Mouse (Mus musculus): Measurements from ENCODE around the gene Sh3rf3. TPM values are rescaled to one million over a fixed set of nuclear protein-coding genes. Genes with fewer than 3 reads are reported as not detected.

Sh3rf3 gene
- polyA plus RNA-seq, 1 experiment = 1.2 TPM

GRCm38 (mm10) chr10:59109015-59109414, 295.9 kb downstream of the Sh3rf3 start:
- H3K27me3 ChIP-seq (ENCODE audit: control insufficient read depth, insufficient read depth, low read length) = no peaks in the 10 kb centered on the region
- no peaks in the 10 kb centered on the region for H3K36me3 ChIP-seq (ENCODE audit: control insufficient read depth, insufficient read depth, low read length)
- no peak overlapping the region for H3K4me3 ChIP-seq (ENCODE audit: control insufficient read depth, low read depth, low read length)
- no peak overlapping the region for H3K27ac ChIP-seq (ENCODE audit: control insufficient read depth, insufficient read depth, low read depth, low read length)
- H3K4me1 ChIP-seq (ENCODE audit: control insufficient read depth, insufficient read depth, low read length) = peaks cover 2% of the 10 kb centered on the region; the same call in 1 of the 2 replicates
- TF ChIP-seq CTCF (IDR thresholded peaks at IDR 0.05; ENCODE audit: control insufficient read depth, insufficient read depth, insufficient replicate concordance, low read depth, low read length) (peak; percentile 63; the same call in 1 of the 2 replicates), POLR2A (IDR thresholded peaks at IDR 0.05; ENCODE audit: control insufficient read depth, low read depth, low read length) (no peak)

- TF ChIP-seq POLR2A (IDR thresholded peaks at IDR 0.05; ENCODE audit: control insufficient read depth, low read depth, low read length) = no peak
- no peak for TF ChIP-seq CTCF (IDR thresholded peaks at IDR 0.05; ENCODE audit: control insufficient read depth, insufficient read depth, insufficient replicate concordance, low read depth, low read length)
- Histone ChIP-seq H3K4me1 (ENCODE audit: control insufficient read depth, insufficient read depth, low read length) (peaks cover 4% of the 10 kb centered on the region), H3K36me3 (ENCODE audit: control insufficient read depth, insufficient read depth, low read length) (no peaks in the 10 kb centered on the region), H3K4me3 (ENCODE audit: control insufficient read depth, low read depth, low read length) (no peak overlapping the region), H3K27me3 (ENCODE audit: control insufficient read depth, insufficient read depth, low read length) (no peaks in the 10 kb centered on the region), H3K27ac (ENCODE audit: control insufficient read depth, insufficient read depth, low read depth, low read length) (no peak overlapping the region)
These were observed 297.2 kb downstream of the Sh3rf3 start for GRCm38 (mm10) chr10:59110386-59110785.

- no peak for TF ChIP-seq CTCF (IDR thresholded peaks at IDR 0.05; ENCODE audit: control insufficient read depth, insufficient read depth, insufficient replicate concordance, low read depth, low read length)
- no peak for TF ChIP-seq POLR2A (IDR thresholded peaks at IDR 0.05; ENCODE audit: control insufficient read depth, low read depth, low read length)
- Histone ChIP-seq H3K27me3 (ENCODE audit: control insufficient read depth, insufficient read depth, low read length) (no peaks in the 10 kb centered on the region), H3K4me3 (ENCODE audit: control insufficient read depth, low read depth, low read length) (no peak overlapping the region), H3K4me1 (ENCODE audit: control insufficient read depth, insufficient read depth, low read length) (peaks cover 2% of the 10 kb centered on the region), H3K36me3 (ENCODE audit: control insufficient read depth, insufficient read depth, low read length) (no peaks in the 10 kb centered on the region), H3K27ac (ENCODE audit: control insufficient read depth, insufficient read depth, low read depth, low read length) (no peak overlapping the region)
These were observed 299.6 kb downstream of the Sh3rf3 start for GRCm38 (mm10) chr10:59112755-59113154.

GRCm38 (mm10) chr10:59113386-59113785, 300.2 kb downstream of the Sh3rf3 start:
- Histone ChIP-seq H3K4me3 (ENCODE audit: control insufficient read depth, low read depth, low read length) (no peak overlapping the region), H3K4me1 (ENCODE audit: control insufficient read depth, insufficient read depth, low read length) (peaks cover 2% of the 10 kb centered on the region), H3K27me3 (ENCODE audit: control insufficient read depth, insufficient read depth, low read length) (no peaks in the 10 kb centered on the region), H3K36me3 (ENCODE audit: control insufficient read depth, insufficient read depth, low read length) (no peaks in the 10 kb centered on the region), H3K27ac (ENCODE audit: control insufficient read depth, insufficient read depth, low read depth, low read length) (no peak overlapping the region)
- TF ChIP-seq CTCF (IDR thresholded peaks at IDR 0.05; ENCODE audit: control insufficient read depth, insufficient read depth, insufficient replicate concordance, low read depth, low read length) (no peak), POLR2A (IDR thresholded peaks at IDR 0.05; ENCODE audit: control insufficient read depth, low read depth, low read length) (no peak)

- no peaks in the 10 kb centered on the region for H3K36me3 ChIP-seq (ENCODE audit: control insufficient read depth, insufficient read depth, low read length)
- TF ChIP-seq CTCF (IDR thresholded peaks at IDR 0.05; ENCODE audit: control insufficient read depth, insufficient read depth, insufficient replicate concordance, low read depth, low read length) (no peak), POLR2A (IDR thresholded peaks at IDR 0.05; ENCODE audit: control insufficient read depth, low read depth, low read length) (no peak)
- no peak overlapping the region for H3K4me3 ChIP-seq (ENCODE audit: control insufficient read depth, low read depth, low read length)
- peaks cover 2% of the 10 kb centered on the region for H3K4me1 ChIP-seq (ENCODE audit: control insufficient read depth, insufficient read depth, low read length)
- H3K27ac ChIP-seq (ENCODE audit: control insufficient read depth, insufficient read depth, low read depth, low read length) = no peak overlapping the region
- H3K27me3 ChIP-seq (ENCODE audit: control insufficient read depth, insufficient read depth, low read length) = no peaks in the 10 kb centered on the region
These were observed 301.6 kb downstream of the Sh3rf3 start for GRCm38 (mm10) chr10:59114535-59115291.

GRCm38 (mm10) chr10:59115691-59116090, 302.5 kb downstream of the Sh3rf3 start:
- H3K27ac ChIP-seq (ENCODE audit: control insufficient read depth, insufficient read depth, low read depth, low read length) = no peak overlapping the region
- no peak overlapping the region for H3K4me3 ChIP-seq (ENCODE audit: control insufficient read depth, low read depth, low read length)
- H3K4me1 ChIP-seq (ENCODE audit: control insufficient read depth, insufficient read depth, low read length) = peaks cover 2% of the 10 kb centered on the region
- H3K36me3 ChIP-seq (ENCODE audit: control insufficient read depth, insufficient read depth, low read length) = no peaks in the 10 kb centered on the region
- TF ChIP-seq POLR2A (IDR thresholded peaks at IDR 0.05; ENCODE audit: control insufficient read depth, low read depth, low read length) = no peak
- no peaks in the 10 kb centered on the region for H3K27me3 ChIP-seq (ENCODE audit: control insufficient read depth, insufficient read depth, low read length)

- H3K36me3 ChIP-seq (ENCODE audit: control insufficient read depth, insufficient read depth, low read length) = no peaks in the 10 kb centered on the region
- no peaks in the 10 kb centered on the region for H3K27me3 ChIP-seq (ENCODE audit: control insufficient read depth, insufficient read depth, low read length)
- no peak overlapping the region for H3K4me3 ChIP-seq (ENCODE audit: control insufficient read depth, low read depth, low read length)
- peaks cover 2% of the 10 kb centered on the region for H3K4me1 ChIP-seq (ENCODE audit: control insufficient read depth, insufficient read depth, low read length)
- H3K27ac ChIP-seq (ENCODE audit: control insufficient read depth, insufficient read depth, low read depth, low read length) = no peak overlapping the region
- no peak for TF ChIP-seq POLR2A (IDR thresholded peaks at IDR 0.05; ENCODE audit: control insufficient read depth, low read depth, low read length)
- no peak for TF ChIP-seq CTCF (IDR thresholded peaks at IDR 0.05; ENCODE audit: control insufficient read depth, insufficient read depth, insufficient replicate concordance, low read depth, low read length)
These were observed 303.2 kb downstream of the Sh3rf3 start for GRCm38 (mm10) chr10:59116331-59116730.
